Mouse (Mus musculus): ENCODE measurements at regions not wholly inside any gene's neighbourhood (a gene's known extent, or its start where the extent isn't known, plus 50 kb on each side); places are given as distances from the start of the nearest gene placed in this dataset.

DNA sequence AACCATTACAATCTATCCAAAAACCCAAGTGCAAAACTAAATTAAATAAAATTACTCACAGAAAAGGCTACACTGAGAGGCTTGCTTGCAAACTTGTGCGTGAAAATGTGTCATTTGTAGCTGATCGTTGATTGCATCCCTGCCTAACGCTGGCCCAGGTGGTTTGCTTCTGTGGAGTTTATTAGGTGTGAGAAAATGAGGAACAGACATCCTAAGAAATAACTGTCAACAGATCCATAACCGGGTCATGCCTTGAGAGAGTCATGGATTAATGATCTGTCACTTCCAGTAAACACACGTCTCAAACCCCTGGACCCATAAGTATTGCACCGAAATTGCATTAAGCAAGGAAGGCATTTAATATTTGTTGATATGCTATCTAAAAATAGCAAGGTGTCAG is 73.4 kb upstream of the Tmem18 start:
- Histone ChIP-seq H3K4me1 (ENCODE audit: control insufficient read depth, insufficient read depth, low read length) (no peaks in the 10 kb centered on the region), H3K27ac (replicated peaks; ENCODE audit: low read depth, low read length) (no peak overlapping the region), H3K9ac (replicated peaks; ENCODE audit: low read length) (no peak overlapping the region), H3K9me3 (replicated peaks; ENCODE audit: control insufficient read depth, low read length) (no peaks in the 10 kb centered on the region), H3K36me3 (replicated peaks; ENCODE audit: control insufficient read depth, insufficient read depth, low read depth, low read length) (no peaks in the 10 kb centered on the region), H3K27me3 (ENCODE audit: control insufficient read depth, insufficient read depth, low read length) (no peaks in the 10 kb centered on the region), H3K4me3 (ENCODE audit: low read depth, low read length) (no peak overlapping the region), H3K4me2 (ENCODE audit: low read depth, low read length) (no peak overlapping the region)
- WGBS = 78% methylated on average over 6 of the region's 6 CpGs
- DNase-seq (ENCODE audit: low spot score) = no peak
- no peak for ATAC-seq (replicated peaks; ENCODE audit: insufficient number of reproducible peaks, low FRiP score, low TSS enrichment, low read depth)

- Histone ChIP-seq H3K27me3 (ENCODE audit: control insufficient read depth, insufficient read depth, low read length) (no peaks in the 10 kb centered on the region), H3K9ac (replicated peaks; ENCODE audit: low read length) (no peak overlapping the region), H3K4me1 (ENCODE audit: control insufficient read depth, insufficient read depth, low read length) (no peaks in the 10 kb centered on the region), H3K27ac (replicated peaks; ENCODE audit: low read depth, low read length) (no peak overlapping the region), H3K9me3 (replicated peaks; ENCODE audit: control insufficient read depth, low read length) (no peaks in the 10 kb centered on the region), H3K4me3 (ENCODE audit: low read depth, low read length) (no peak overlapping the region), H3K36me3 (replicated peaks; ENCODE audit: control insufficient read depth, insufficient read depth, low read depth, low read length) (no peaks in the 10 kb centered on the region), H3K4me2 (ENCODE audit: low read depth, low read length) (no peak overlapping the region)
- ATAC-seq (replicated peaks; ENCODE audit: insufficient number of reproducible peaks, low FRiP score, low TSS enrichment, low read depth) (no peak), DNase-seq (ENCODE audit: low spot score) (no peak)
- 71% methylated on average over 5 of the region's 5 CpGs for WGBS
These were observed 100.9 kb upstream of the Tmem18 start for GRCm38 (mm10) chr12:30483370-30483769.

GRCm38 (mm10) chr12:30473473-30473815 is 100.3 kb upstream of the Sntg2 start:
- no peak overlapping the region for H3K4me3 ChIP-seq (ENCODE audit: low read depth, low read length)
- no peaks in the 10 kb centered on the region for H3K36me3 ChIP-seq (replicated peaks; ENCODE audit: control insufficient read depth, insufficient read depth, low read depth, low read length)
- H3K4me2 ChIP-seq (ENCODE audit: low read depth, low read length) = no peak overlapping the region
- DNase-seq (ENCODE audit: low spot score) (no peak), ATAC-seq (replicated peaks; ENCODE audit: insufficient number of reproducible peaks, low FRiP score, low TSS enrichment, low read depth) (no peak)
- H3K9ac ChIP-seq (replicated peaks; ENCODE audit: low read length) = no peak overlapping the region
- no peak overlapping the region for H3K27ac ChIP-seq (replicated peaks; ENCODE audit: low read depth, low read length)
- no peaks in the 10 kb centered on the region for H3K27me3 ChIP-seq (ENCODE audit: control insufficient read depth, insufficient read depth, low read length)
- H3K4me1 ChIP-seq (ENCODE audit: control insufficient read depth, insufficient read depth, low read length) = no peaks in the 10 kb centered on the region
- WGBS = 58% methylated on average over 4 of the region's 4 CpGs
- H3K9me3 ChIP-seq (replicated peaks; ENCODE audit: control insufficient read depth, low read length) = no peaks in the 10 kb centered on the region

DNA sequence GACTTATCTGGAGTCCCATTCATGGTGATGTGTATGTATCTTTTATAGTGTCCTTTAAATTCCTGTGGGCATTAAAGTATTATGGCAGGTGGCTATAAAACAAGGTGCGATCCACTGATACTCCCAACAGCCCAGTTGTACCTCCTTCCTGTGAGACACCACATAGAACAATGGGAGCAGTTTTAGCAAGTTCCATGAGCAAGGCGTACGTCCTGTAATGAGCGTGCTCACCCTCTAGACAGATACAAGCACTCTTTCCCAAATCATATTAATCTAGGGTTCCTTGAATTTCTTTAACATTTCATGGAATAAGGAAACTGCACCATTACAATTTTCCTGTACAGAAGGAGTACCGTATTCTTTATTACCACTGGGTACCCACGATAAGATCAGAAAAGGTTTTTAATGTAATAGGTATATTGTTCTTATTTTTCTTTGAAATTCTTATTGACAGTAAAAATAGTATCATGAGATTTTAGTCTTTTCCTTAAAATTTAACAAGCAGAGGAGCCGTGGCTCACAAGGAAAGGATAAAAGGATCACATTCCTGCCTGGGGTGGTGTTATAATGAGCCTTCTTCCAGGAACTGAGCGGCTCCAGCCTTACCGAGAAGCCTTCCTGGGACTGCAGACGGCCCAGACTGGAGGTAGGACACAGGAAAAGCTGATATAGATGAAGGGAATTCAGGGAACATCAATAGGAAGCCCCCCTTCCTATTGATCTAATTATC is 99.7 kb upstream of the Sntg2 start:
- ATAC-seq (replicated peaks; ENCODE audit: insufficient number of reproducible peaks, low FRiP score, low TSS enrichment, low read depth) (no peak), DNase-seq (ENCODE audit: low spot score) (no peak)
- Histone ChIP-seq H3K4me1 (ENCODE audit: control insufficient read depth, insufficient read depth, low read length) (no peaks in the 10 kb centered on the region), H3K27me3 (ENCODE audit: control insufficient read depth, insufficient read depth, low read length) (no peaks in the 10 kb centered on the region), H3K9ac (replicated peaks; ENCODE audit: low read length) (no peak overlapping the region), H3K4me3 (ENCODE audit: low read depth, low read length) (no peak overlapping the region), H3K27ac (replicated peaks; ENCODE audit: low read depth, low read length) (no peak overlapping the region), H3K9me3 (replicated peaks; ENCODE audit: control insufficient read depth, low read length) (no peaks in the 10 kb centered on the region), H3K36me3 (replicated peaks; ENCODE audit: control insufficient read depth, insufficient read depth, low read depth, low read length) (no peaks in the 10 kb centered on the region), H3K4me2 (ENCODE audit: low read depth, low read length) (no peak overlapping the region)
- WGBS = 69% methylated on average over 10 of the region's 10 CpGs

DNA sequence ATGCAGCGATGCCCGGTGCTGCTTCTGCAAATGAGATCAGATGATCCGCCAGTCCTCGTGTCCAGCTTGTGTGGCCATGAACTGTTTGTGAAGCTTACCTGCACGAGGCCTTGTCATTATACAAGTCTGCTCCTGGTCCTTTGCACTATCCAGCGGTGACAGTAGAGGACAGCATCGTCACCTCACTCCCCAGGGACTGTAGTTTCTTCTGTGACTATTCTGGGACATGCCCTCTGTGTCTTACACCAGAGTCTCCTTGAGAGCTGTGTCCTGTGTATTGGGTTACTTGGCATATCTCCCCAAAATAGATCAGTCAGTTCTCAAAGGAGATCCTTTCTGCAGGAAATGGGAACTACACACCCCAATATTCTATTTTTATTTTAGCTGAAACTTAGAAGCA is 94.0 kb upstream of the Sntg2 start:
- DNase-seq (ENCODE audit: low spot score) (no peak), ATAC-seq (replicated peaks; ENCODE audit: insufficient number of reproducible peaks, low FRiP score, low TSS enrichment, low read depth) (no peak)
- no peak overlapping the region for H3K27ac ChIP-seq (replicated peaks; ENCODE audit: low read depth, low read length)
- no peaks in the 10 kb centered on the region for H3K36me3 ChIP-seq (replicated peaks; ENCODE audit: control insufficient read depth, insufficient read depth, low read depth, low read length)
- no peak overlapping the region for H3K9ac ChIP-seq (replicated peaks; ENCODE audit: low read length)
- WGBS = 80% methylated on average over 7 of the region's 7 CpGs
- H3K27me3 ChIP-seq (ENCODE audit: control insufficient read depth, insufficient read depth, low read length) = no peaks in the 10 kb centered on the region
- no peak overlapping the region for H3K4me3 ChIP-seq (ENCODE audit: low read depth, low read length)
- H3K9me3 ChIP-seq (replicated peaks; ENCODE audit: control insufficient read depth, low read length) = no peaks in the 10 kb centered on the region
- H3K4me1 ChIP-seq (ENCODE audit: control insufficient read depth, insufficient read depth, low read length) = no peaks in the 10 kb centered on the region
- H3K4me2 ChIP-seq (ENCODE audit: low read depth, low read length) = no peak overlapping the region

- H3K4me1 ChIP-seq (ENCODE audit: control insufficient read depth, insufficient read depth, low read length) = no peaks in the 10 kb centered on the region
- ATAC-seq (replicated peaks; ENCODE audit: insufficient number of reproducible peaks, low FRiP score, low TSS enrichment, low read depth) = no peak
- H3K36me3 ChIP-seq (replicated peaks; ENCODE audit: control insufficient read depth, insufficient read depth, low read depth, low read length) = no peaks in the 10 kb centered on the region
- no peak overlapping the region for H3K27ac ChIP-seq (replicated peaks; ENCODE audit: low read depth, low read length)
- H3K27me3 ChIP-seq (ENCODE audit: control insufficient read depth, insufficient read depth, low read length) = no peaks in the 10 kb centered on the region
- no peak overlapping the region for H3K9ac ChIP-seq (replicated peaks; ENCODE audit: low read length)
- no peak overlapping the region for H3K4me3 ChIP-seq (ENCODE audit: low read depth, low read length)
- H3K9me3 ChIP-seq (replicated peaks; ENCODE audit: control insufficient read depth, low read length) = no peaks in the 10 kb centered on the region
- no peak overlapping the region for H3K4me2 ChIP-seq (ENCODE audit: low read depth, low read length)
- peak; percentile 39 for DNase-seq (ENCODE audit: low spot score)
These were observed 77.4 kb upstream of the Sntg2 start for GRCm38 (mm10) chr12:30450614-30451013.

DNA sequence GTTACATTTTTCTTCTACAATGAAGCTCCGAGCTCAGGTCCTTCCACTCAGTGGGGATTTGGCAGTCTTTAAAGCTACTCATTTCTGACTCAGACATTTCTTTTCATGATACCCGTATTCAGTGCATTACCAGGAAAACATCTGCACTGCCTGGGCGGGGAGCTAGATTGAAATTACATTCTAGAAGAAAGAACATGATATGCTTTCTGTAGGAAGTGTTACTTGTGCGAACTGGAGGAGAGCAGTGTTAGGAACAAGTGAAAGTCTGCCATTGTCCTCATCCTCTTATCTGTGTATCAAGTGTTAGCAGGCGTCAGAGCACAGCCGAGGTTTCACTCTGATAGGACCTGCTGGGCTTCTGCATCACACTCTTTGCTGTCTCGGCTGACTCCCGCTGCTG is 61.7 kb upstream of the Sntg2 start:
- Histone ChIP-seq H3K27ac (replicated peaks; ENCODE audit: low read depth, low read length) (no peak overlapping the region), H3K4me2 (ENCODE audit: low read depth, low read length) (no peak overlapping the region), H3K4me1 (ENCODE audit: control insufficient read depth, insufficient read depth, low read length) (no peaks in the 10 kb centered on the region), H3K9ac (replicated peaks; ENCODE audit: low read length) (no peak overlapping the region), H3K36me3 (replicated peaks; ENCODE audit: control insufficient read depth, insufficient read depth, low read depth, low read length) (no peaks in the 10 kb centered on the region), H3K4me3 (ENCODE audit: low read depth, low read length) (no peak overlapping the region), H3K9me3 (replicated peaks; ENCODE audit: control insufficient read depth, low read length) (no peaks in the 10 kb centered on the region), H3K27me3 (ENCODE audit: control insufficient read depth, insufficient read depth, low read length) (no peaks in the 10 kb centered on the region)
- WGBS = 71% methylated on average over 8 of the region's 8 CpGs
- DNase-seq (ENCODE audit: low spot score) (no peak), ATAC-seq (replicated peaks; ENCODE audit: insufficient number of reproducible peaks, low FRiP score, low TSS enrichment, low read depth) (no peak)

DNA sequence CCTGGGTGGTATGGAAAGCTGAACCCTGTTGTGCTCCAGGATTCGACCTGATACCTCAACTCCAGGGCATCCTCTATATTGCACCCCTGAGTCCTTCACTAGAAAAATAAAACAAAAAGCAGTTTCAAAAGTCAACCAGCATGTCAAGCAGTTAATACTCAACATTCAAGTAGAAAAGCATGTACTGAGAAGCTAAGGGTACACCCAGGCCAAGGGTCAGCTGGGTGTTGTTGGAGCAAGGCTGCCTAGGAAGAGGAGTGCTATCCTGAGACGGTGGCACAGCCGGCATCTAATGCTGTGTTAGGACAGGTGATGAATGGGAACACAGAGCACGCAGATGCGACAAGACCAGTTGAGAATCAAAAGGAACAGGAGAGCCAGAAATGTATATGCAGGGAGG is 59.7 kb upstream of the Sntg2 start:
- Histone ChIP-seq H3K4me3 (ENCODE audit: low read depth, low read length) (no peak overlapping the region), H3K9ac (replicated peaks; ENCODE audit: low read length) (no peak overlapping the region), H3K4me2 (ENCODE audit: low read depth, low read length) (no peak overlapping the region), H3K9me3 (replicated peaks; ENCODE audit: control insufficient read depth, low read length) (no peaks in the 10 kb centered on the region), H3K27me3 (ENCODE audit: control insufficient read depth, insufficient read depth, low read length) (no peaks in the 10 kb centered on the region), H3K27ac (replicated peaks; ENCODE audit: low read depth, low read length) (no peak overlapping the region), H3K4me1 (ENCODE audit: control insufficient read depth, insufficient read depth, low read length) (no peaks in the 10 kb centered on the region), H3K36me3 (replicated peaks; ENCODE audit: control insufficient read depth, insufficient read depth, low read depth, low read length) (no peaks in the 10 kb centered on the region)
- DNase-seq (ENCODE audit: low spot score) (no peak), ATAC-seq (replicated peaks; ENCODE audit: insufficient number of reproducible peaks, low FRiP score, low TSS enrichment, low read depth) (no peak)
- 81% methylated on average over 5 of the region's 5 CpGs for WGBS
